Mouse (Mus musculus) left cerebral cortex, postnatal 25 days (tissue): ENCODE results near the gene Gm20696. TPM values are rescaled to one million over a fixed set of nuclear protein-coding genes. Genes with fewer than 3 reads are reported as not detected.
A peak's percentile ranks its signal among the peaks of the same experiment; 100 is the strongest.

ENCODE experiments used
- DNase-seq, 2 experiments: peaks; one replicate each; pipeline ENCODE4 v3.0.0; 2022; ENCODE audit warnings: low spot score in 2 of 2, mixed read lengths in 1 of 2
- intact Hi-C: fragments of 180-260 bp; cut with DNase I; formaldehyde crosslinking; loops from one replicate; pipeline ENCODE4 v1.15.1; 2025
- total RNA-seq, 2 experiments: library from RNA; stranded (reverse); gene quantifications; 2 replicates each; pipeline ENCODE4 v1.2.3; 2021

The Gm20696 gene
- total RNA-seq, 2 experiments from 2014 or later, result 6.1 to 9.5 TPM

GRCm38 (mm10) chr6:99527457-99528105 is 139.0 kb downstream of the Gm20696 start:
- intact Hi-C loops, result no loop called here
- DNase-seq, result no peak

- intact Hi-C loops, result no loop called here
- DNase-seq, result peak in 1 of 2 experiments; percentile 23
These were observed 141.2 kb downstream of the Gm20696 start for GRCm38 (mm10) chr6:99525351-99525750.

- no peak for DNase-seq
- intact Hi-C loops, result loop anchor here (2.0 to 5.0 kb wide), 7 partner anchors 39 to 1417 kb away; no protein-coding TSS in a partner anchor
These were observed 142.8 kb downstream of the Gm20696 start for GRCm38 (mm10) chr6:99523679-99524370.

- intact Hi-C loops, result loop anchor here (2.0 to 5.0 kb wide), 7 partner anchors 38 to 1416 kb away; no protein-coding TSS in a partner anchor
- peak; percentile 68 to 82 for DNase-seq
These were observed 143.4 kb downstream of the Gm20696 start for GRCm38 (mm10) chr6:99523109-99523632.

GRCm38 (mm10) chr6:99522359-99523108 is 144.1 kb downstream of the Gm20696 start, which contains the start of gene Foxp1:
Gene Foxp1, minus strand, starts transcription at chr6:99522721.
- DNase-seq, result peak; percentile 48 to 75
- intact Hi-C loops, result loop anchor here (2.0 to 5.0 kb wide), 7 partner anchors 38 to 1415 kb away; no protein-coding TSS in a partner anchor

GRCm38 (mm10) chr6:99521641-99522358 is 144.8 kb downstream of the Gm20696 start:
- intact Hi-C loops, result loop anchor here (2.0 to 5.0 kb wide), 7 partner anchors 37 to 1414 kb away; no protein-coding TSS in a partner anchor
- peak; percentile 59 to 60 for DNase-seq

GRCm38 (mm10) chr6:99521038-99521640 is 145.5 kb downstream of the Gm20696 start:
- intact Hi-C loops, result loop anchor here (5.0 kb wide), 5 partner anchors 96 to 1414 kb away; no protein-coding TSS in a partner anchor
- peak; percentile 32 to 55 for DNase-seq

- DNase-seq, result no peak
- intact Hi-C loops, result loop anchor here (5.0 kb wide), 5 partner anchors 97 to 1413 kb away; no protein-coding TSS in a partner anchor
These were observed 145.9 kb downstream of the Gm20696 start for GRCm38 (mm10) chr6:99520676-99521037.

- DNase-seq, result peak; percentile 41 to 42
- intact Hi-C loops, result loop anchor here (5.0 kb wide), 5 partner anchors 97 to 1413 kb away; no protein-coding TSS in a partner anchor
These were observed 146.6 kb downstream of the Gm20696 start for GRCm38 (mm10) chr6:99519806-99520675.

GRCm38 (mm10) chr6:99519052-99519451 is 147.5 kb downstream of the Gm20696 start:
- intact Hi-C loops, result no loop called here
- DNase-seq, result peak in 1 of 2 experiments; percentile 49

GRCm38 (mm10) chr6:99515667-99516199 is 150.9 kb downstream of the Gm20696 start:
- intact Hi-C loops, result no loop called here
- peak in 1 of 2 experiments; percentile 26 for DNase-seq

- intact Hi-C loops, result no loop called here
- no peak for DNase-seq
These were observed 154.7 kb downstream of the Gm20696 start for GRCm38 (mm10) chr6:99511862-99512261.

- intact Hi-C loops, result no loop called here
- no peak for DNase-seq
These were observed 157.4 kb downstream of the Gm20696 start for GRCm38 (mm10) chr6:99509189-99509592.

GRCm38 (mm10) chr6:99506816-99507215 is 159.8 kb downstream of the Gm20696 start:
- intact Hi-C loops, result no loop called here
- no peak for DNase-seq

- intact Hi-C loops, result no loop called here
- DNase-seq, result no peak
These were observed 162.9 kb downstream of the Gm20696 start for GRCm38 (mm10) chr6:99503741-99504140.

GRCm38 (mm10) chr6:99502727-99503126 is 163.9 kb downstream of the Gm20696 start:
- DNase-seq, result no peak
- intact Hi-C loops, result no loop called here

GRCm38 (mm10) chr6:99502314-99502713 is 164.3 kb downstream of the Gm20696 start:
- intact Hi-C loops, result no loop called here

More at GRCm38 (mm10) chr6:99502314-99502713, 164.3 kb downstream of the Gm20696 start:
- no peak for DNase-seq
